Mouse (Mus musculus): Measurements from ENCODE around the gene Fcf1.
A peak's percentile ranks its signal among the peaks of the same experiment; 100 is the strongest.

The Fcf1 gene

DNA sequence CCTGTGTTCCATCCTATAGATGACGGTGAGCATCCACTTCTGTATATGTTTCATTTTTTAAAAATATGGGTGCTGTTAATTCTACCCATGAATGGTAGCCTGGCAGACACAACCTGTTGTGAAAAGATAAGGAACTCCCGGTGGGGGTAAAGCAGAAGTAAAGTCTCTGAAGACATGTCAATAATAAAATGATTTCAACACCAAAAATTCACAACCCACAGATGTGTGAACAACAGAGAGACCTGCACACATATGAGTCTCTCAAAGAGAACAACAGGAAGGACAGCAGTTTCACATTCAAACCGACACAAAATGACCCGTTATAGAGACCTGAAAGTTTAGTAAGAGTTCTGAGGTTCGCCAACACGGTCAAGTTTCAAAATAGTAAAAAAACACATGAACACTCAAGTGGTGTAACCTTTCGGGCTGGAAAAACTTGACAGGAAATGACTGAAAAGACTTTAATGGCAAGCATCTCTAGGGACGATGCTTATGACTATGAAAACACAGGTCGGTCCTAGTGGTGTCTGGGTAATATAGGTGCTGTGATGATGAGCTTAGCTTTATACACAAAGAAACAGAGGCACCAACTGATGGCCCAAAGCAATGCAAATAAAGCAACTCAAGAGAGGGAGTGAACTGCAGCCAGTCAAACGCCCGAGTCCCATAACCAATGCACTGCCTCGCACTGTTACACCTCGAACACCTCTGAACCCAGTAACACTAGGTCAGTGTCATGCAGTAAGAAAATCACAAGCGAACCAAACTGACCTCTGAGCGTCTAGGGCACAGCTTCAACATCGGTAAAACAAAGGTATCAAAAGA lies 1.7 kb upstream of the Fcf1 start:
- no peak for DNase-seq (ENCODE audit: low spot score in 2 of 2)

DNA sequence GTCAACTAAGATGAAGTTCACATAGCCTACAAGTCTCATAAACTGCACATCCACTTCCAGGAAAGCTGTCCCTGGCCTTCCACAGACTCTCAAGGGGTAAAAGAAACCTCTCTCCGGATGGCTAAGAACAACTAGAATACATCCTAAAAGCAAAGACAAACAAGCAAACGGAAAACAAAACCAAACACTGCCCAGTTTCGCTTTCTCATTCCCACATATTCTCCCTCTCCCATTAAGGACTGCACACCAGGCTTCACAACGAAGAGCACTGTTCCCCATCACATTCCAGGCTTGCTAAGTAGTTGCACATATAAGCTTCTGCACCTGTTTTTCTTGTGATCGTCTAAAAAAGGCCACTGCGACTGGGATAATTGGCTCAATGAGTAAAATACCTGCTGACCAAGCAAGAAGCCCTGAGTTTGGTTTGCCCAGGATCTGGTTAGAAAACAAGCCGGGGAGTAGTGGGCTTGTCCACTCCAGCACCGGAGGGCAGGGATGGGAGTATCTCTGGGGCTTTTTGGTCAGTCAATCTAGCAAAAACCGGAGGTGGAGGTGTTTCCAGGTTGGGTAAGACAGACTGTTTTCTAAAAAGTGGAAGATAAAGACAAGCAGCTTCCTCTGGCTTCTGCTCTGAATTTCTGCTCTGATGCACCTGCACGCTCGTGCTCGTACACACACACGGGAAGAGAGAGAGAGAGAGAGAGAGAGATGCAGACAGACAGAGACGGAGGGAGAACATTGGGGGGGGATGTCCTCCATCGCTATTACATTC lies 855 bp upstream of the Fcf1 start:
- DNase-seq (ENCODE audit: low spot score in 2 of 2) = no peak

DNA sequence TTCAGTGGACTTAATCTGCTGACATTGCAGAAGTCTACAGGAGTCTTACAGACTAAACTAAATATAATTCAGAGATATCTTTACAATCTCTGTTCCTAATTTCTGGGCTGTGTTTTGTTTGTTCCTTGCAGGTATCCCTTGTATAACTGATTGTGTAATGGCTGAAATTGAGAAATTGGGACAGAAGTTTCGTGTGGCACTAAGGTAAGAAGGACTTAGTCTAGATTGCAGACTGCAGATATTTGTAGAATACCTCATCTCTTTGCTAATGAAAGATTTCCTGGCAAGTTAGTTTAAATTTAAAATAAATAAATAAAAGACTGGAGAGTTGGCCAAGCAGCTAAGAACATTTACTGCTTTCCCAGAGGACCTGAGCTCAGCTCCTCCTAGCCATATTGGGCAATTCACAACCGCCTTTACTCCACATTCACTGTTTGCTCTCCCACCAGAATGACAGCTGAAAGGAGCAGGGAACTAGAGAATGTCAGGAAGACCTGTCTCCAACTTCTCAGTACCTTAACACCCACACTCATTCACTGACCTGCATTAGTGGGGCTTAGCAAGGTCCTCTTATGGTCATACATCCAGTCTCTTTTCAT lies 8.7 kb downstream of the Fcf1 start:
- no peak for DNase-seq (ENCODE audit: low spot score in 2 of 2)

DNA sequence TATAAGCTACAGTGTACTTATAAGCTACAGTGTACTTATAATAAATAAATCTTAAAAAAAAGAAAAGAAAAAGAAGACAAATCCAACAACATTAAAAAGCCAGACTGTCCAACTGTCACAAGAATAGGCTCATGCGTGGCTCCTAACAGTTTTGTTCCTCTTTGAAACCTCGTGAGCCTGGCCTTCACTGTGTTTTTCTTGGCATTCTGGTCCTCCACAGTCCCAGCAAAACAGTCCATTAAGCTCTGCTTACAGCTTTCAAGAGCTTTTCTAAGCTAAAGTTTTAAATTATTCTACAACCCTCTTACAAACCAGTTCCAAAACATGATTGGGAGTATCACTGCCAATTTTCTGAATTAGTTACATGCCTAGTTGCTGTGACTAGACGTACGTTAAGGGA lies 18.8 kb downstream of the Fcf1 start:
- no peak for DNase-seq (ENCODE audit: low spot score in 2 of 2)

DNA sequence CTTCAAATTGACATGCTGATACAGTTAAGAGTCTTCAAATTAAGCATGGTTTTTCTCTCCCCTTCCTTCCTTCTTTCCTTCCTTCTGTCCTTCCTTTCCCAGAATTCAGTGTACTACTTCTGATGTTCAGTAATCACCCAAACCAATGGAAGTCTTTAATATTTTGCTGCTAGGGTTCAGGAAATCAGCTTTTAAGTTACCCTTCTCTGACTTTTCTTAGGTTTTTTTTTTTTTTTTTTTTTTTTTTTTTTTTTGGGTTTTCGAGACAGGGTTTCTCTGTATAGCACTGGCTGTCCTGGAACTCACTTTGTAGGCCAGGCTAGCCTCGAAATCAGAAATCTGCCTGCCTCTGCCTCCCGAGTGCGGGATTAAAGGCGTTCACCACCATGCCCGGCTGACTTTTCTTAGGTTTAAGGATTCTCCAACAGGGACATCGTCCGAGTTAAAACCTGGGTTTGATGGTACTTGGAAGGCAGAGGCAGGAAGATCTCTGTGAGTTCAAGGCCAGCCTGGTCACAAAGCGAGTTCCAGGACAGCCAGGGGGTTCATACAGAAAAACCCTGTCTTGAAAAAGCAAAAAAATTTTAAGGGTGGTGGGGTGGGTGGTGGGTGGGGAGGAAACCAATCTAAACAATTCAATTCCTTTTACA lies 24.5 kb downstream of the Fcf1 start:
- DNase-seq (ENCODE audit: low spot score in 2 of 2) = no peak

DNA sequence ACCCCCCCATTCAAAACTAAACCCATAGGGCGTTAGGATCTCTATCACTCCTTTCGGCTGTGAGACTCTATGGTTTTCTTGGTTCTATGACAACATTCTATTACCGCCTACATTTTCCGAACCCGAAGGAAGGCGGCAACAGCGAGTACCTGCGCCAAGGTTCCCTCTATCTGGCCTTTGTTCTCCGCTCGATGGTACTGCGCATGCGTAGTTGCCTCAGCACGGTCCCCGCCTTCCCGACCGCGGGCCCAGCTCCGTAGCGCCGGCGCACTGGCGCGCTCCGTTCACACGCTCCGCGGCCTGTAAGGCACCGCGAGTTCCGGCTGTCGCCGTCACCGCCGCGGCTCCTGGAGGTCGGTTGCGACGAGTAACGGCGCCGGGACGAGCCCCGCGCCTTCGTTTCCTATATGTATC lies 25.4 kb downstream of the Fcf1 start, which contains the start of gene Ylpm1:
Ylpm1 (plus strand) TSS at position 239 of the 414 bp plus-strand sequence.
- peak; percentile 95 to 96 for DNase-seq (ENCODE audit: low spot score in 2 of 2)

DNA sequence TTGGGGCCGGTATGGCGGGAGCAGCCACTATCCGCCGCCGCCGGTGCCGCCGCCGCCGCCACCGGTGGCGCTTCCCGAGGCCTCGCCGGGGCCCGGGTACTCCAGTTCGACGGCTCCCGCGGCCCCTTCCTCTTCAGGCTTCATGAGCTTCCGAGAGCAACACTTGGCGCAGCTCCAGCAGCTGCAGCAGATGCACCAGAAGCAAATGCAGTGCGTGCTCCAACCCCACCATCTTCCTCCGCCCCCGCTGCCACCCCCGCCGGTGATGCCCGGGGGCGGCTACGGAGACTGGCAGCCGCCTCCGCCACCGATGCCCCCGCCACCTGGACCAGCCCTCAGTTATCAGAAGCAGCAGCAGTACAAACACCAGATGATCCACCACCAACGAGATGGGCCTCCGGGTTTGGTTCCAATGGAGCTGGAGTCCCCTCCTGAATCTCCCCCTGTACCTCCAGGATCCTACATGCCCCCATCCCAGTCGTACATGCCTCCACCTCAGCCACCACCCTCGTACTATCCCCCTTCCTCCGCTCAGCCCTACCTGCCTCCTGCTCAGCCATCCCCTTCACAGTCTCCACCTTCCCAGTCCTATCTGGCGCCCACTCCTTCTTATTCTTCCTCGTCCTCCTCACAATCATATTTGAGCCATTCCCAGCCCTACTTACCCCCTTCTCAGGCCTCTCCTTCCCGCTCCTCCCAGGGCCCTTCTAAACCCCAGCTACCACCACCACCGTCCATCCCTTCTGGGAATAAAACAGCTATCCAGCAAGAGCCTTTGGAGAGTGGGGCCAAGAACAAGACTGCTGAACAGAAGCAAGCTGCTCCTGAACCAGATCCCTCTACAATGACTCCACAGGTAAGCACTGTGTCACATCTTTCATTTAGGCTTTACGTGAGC lies 26.1 kb downstream of the Fcf1 start:
- DNase-seq (ENCODE audit: low spot score in 2 of 2) = peak; percentile 9 to 57

DNA sequence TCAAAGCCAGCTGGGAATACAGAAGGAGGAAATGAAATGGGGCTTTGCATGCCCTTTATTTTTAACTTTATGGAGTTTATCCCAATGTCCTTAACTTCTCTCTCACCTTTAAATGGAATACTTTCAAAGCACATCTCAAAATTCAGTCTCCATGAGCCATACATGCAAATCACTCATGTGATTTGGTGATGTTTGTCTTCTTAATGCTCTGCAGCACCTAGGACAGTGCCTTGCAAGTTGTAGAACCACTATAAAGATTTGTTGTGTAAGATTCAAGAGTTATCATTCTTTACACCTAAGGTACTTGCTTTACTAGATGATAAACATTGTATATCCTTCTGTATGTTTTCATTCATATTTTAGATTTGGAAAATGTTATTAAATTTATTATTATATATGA lies 28.4 kb downstream of the Fcf1 start:
- DNase-seq (ENCODE audit: low spot score in 2 of 2) = no peak

DNA sequence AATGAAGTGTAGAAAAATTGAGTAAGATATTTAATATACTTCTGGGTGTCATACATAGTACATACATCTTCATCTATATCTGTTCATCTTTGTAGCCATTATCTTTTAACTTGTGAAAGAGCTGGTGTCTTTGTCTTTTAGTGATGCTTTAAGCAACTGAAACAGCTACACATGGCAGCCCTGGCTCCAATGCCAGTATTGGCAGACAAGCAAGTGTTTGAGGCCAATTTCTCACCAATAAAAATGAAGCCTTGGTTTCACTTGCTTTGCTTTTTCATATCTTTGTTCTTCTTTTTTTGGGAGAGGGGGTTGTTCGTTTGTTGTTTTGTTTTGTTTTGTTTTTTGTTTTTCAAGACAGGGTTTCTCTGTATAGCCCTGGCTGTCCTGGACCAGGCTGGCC lies 35.5 kb downstream of the Fcf1 start:
- DNase-seq (ENCODE audit: low spot score in 2 of 2) = no peak

DNA sequence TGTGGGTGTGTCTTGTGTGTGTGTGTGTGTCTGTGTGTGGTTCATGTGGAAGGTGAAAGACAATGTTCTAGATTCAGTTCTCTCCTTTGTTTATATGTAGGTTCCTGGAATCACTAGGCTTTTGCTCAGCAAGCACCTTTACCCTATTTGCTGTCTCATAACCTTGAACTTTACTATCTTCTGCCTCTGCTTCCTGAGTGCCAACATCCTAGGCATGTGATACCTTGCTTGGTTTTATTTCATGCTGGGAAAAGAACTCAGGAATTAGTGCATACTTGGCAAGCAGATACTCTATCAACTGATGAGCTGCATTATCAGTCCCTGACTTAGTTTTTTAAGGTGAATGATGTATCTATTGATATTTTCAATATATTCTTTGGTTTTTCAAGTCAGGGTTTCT lies 36.3 kb downstream of the Fcf1 start:
- DNase-seq (ENCODE audit: low spot score in 2 of 2) = no peak

DNA sequence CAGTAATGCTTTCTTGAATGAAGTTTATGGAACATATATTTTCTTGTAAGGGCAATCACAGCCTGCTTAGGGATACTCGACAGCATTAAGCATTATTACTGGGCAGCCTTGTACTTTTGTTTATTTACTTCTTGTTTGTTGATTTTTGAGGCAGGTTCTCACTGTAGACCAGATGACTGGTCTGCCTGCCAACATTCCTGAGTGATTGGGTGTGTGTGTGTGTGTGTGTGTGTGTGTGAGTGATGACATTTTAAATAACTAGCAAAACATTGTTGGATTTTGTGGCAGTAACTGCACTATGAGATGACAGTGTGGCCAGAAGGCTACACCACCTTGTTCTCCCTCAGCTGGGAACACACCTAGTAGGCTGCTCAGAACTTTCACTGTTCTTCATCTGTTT lies 39.1 kb downstream of the Fcf1 start:
- no peak for DNase-seq (ENCODE audit: low spot score in 2 of 2)

DNA sequence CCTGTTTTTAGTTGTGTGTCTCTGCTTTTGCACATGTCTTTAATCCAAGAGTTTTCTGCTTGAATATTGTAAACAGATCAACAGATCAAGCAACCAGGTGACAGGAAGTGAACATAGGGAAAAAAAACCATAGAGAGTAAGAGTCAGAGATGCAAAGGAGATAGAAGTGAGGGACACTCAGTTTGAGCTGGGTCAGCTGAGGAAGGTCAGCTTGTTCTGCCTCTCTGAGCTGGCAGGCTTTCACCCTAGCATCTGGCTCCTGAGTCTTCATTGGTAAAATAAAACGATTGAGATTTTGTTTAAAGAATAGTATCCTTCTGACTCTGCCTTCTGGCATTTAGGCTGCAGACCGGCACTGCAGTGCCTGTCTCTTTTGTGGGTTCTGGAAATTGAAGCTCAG lies 39.8 kb downstream of the Fcf1 start:
- no peak for DNase-seq (ENCODE audit: low spot score in 2 of 2)

DNA sequence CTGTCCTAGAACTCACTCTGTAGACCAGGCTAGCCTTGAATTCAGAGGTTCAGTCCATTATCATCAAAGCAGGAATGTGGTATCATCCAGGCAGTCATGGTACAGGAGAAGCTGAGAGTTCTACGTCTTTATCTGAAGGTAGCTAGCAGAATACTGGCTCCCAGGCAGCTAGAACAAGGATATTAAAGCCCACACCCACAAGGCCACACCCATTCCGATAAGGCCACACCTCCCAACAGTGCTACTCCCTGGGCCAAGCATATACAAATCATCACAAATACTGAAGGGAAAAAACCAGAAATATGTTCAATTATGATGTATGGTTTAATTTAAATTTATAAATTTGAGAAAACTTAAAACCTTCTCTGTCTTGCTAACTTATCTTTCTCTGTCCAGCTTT lies 41.5 kb downstream of the Fcf1 start:
- no peak for DNase-seq (ENCODE audit: low spot score in 2 of 2)

DNA sequence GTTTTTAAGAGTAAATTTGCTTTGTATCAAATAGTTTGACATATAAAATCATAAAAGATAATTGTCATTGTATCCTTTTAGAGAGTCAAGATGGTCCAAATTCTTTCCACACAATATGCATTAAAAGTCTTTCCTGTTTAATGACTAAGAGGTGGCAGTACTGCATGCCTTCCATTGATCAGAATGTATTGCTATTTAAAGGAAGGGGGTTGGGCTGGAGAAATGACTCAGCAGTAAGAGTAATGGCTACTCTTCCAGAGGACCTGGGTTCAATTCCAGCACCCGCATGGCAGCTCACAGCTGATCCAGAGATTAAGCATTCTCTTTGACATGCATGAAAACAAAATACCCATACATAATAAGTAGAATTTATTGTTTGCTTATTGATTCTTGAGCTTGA lies 51.4 kb downstream of the Fcf1 start:
- no peak for DNase-seq (ENCODE audit: low spot score in 2 of 2)

DNA sequence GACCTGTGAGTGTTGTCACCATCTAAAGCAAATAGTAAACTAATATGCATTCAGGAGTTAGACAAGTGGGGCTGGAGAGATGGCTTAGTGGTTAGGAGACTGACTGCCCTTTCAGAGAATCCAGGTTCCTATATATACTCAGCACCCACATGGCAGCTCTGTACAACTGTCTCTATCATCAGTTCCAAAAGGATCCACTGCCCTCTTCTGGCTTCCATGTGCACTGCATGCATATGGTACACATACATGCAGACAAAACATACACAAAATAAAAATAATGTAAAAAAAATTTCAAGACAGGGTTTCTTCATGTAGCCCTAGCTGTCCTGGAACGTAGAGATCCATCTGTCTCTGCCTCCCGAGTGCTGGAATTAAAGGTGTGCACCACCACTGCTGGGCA lies 62.0 kb downstream of the Fcf1 start:
- no peak for DNase-seq (ENCODE audit: low spot score in 2 of 2)
